Mouse (Mus musculus): ENCODE measurements around the gene Il22ra2.
A peak's percentile ranks its signal among the peaks of the same experiment; 100 is the strongest.

GRCm38 (mm10) chr10:19599331-19600092 lies 22.3 kb upstream of the Il22ra2 start:
- no peak for TF ChIP-seq CTCF (IDR thresholded peaks at IDR 0.05)
- TF ChIP-seq EP300 (IDR thresholded peaks at IDR 0.05), result peak; percentile 60
